Mouse (Mus musculus) kidney, adult 2 months (tissue): ENCODE data around the gene Ubac2.

Experiments
- CTCF ChIP-seq: fragments of 200-500 bp; conservative IDR thresholded peaks from 2 replicates; pipeline ENCODE4 v1.5.1; 2011; ENCODE audit warnings: low read depth, mild to moderate bottlenecking, control low read depth, low read length, moderate library complexity, mixed read lengths; ENCODE audit not compliant: insufficient read depth, insufficient read length
- POLR2A ChIP-seq: fragments of 200-500 bp; IDR thresholded peaks from one replicate; pipeline ENCODE4 v1.6.1; 2011; ENCODE audit warnings: low read depth, low read length, control low read depth

GRCm38 (mm10) chr14:121963942-121964335, 85.5 kb downstream of the Ubac2 start:
- no peak for TF ChIP-seq POLR2A
- no peak for TF ChIP-seq CTCF
